Mouse (Mus musculus): ENCODE measurements around the gene Schip1.

GRCm38 (mm10) chr3:68077406-68077805 lies 12.8 kb downstream of the Schip1 start:
- no peak for TF ChIP-seq CTCF (IDR thresholded peaks at IDR 0.05; ENCODE audit: control insufficient read depth, insufficient read depth, insufficient replicate concordance, low read depth, low read length)
- no peak for TF ChIP-seq POLR2A (IDR thresholded peaks at IDR 0.05; ENCODE audit: control insufficient read depth, low read depth, low read length)

Data from testis, adult 2 months (tissue).